Mouse (Mus musculus) intestine, postnatal 0 days (tissue): ENCODE results near the gene Ttc7. TPM values are rescaled to one million over a fixed set of nuclear protein-coding genes. Genes with fewer than 3 reads are reported as not detected.

Experiments used
- ATAC-seq: fragments of 200-750 bp; cut with Nextera tagmentation; 2 replicates; pipeline ENCODE4 v1.8.0; 2017; ENCODE audit warnings: mild to moderate bottlenecking, moderate TSS enrichment, moderate library complexity
- H3K27ac ChIP-seq: fragments of 300-500 bp; sonication (generic); 2 replicates; pipeline ENCODE4 v1.5.1; 2014; ENCODE audit warnings: mild to moderate bottlenecking, low read depth, low read length, moderate library complexity
- H3K27me3 ChIP-seq: fragments of 300-500 bp; sonication (generic); replicated peaks from 2 replicates; pipeline ENCODE4 v1.6.1; 2014; ENCODE audit warnings: low read length, mixed read lengths; ENCODE audit not compliant: control insufficient read depth, insufficient read depth
- H3K36me3 ChIP-seq: fragments of 300-500 bp; sonication (generic); 2 replicates; pipeline ENCODE4 v1.6.1; 2014; ENCODE audit warnings: mild to moderate bottlenecking, moderate library complexity; ENCODE audit not compliant: control insufficient read depth, insufficient read depth
- H3K4me1 ChIP-seq: fragments of 300-500 bp; sonication (generic); replicated peaks from 2 replicates; pipeline ENCODE4 v1.6.1; 2014; ENCODE audit warnings: antibody characterized with exemption, low read length, mixed read lengths; ENCODE audit not compliant: control insufficient read depth, insufficient read depth
- H3K4me2 ChIP-seq: fragments of 300-500 bp; sonication (generic); replicated peaks from 2 replicates; pipeline ENCODE4 v1.6.1; 2014; ENCODE audit warnings: low read depth, mild to moderate bottlenecking, moderate library complexity
- H3K4me3 ChIP-seq: fragments of 300-500 bp; sonication (generic); 2 replicates; pipeline ENCODE4 v1.5.1; 2014; ENCODE audit warnings: low read depth, low read length
- H3K9ac ChIP-seq: fragments of 300-500 bp; sonication (generic); 2 replicates; pipeline ENCODE4 v1.6.1; 2014; ENCODE audit warnings: mild to moderate bottlenecking, low read depth, low read length
- H3K9me3 ChIP-seq: fragments of 300-500 bp; sonication (generic); 2 replicates; pipeline ENCODE4 v1.6.1; 2016; ENCODE audit warnings: mixed run types; ENCODE audit not compliant: control insufficient read depth
- CTCF ChIP-seq: sonication (generic); IDR thresholded peaks from 2 replicates; pipeline ENCODE4 v1.5.1; 2016; ENCODE audit warnings: low read depth, mild to moderate bottlenecking, control low read depth, antibody characterized with exemption, moderate library complexity
- WGBS: fragments of 180-500 bp; shearing (Covaris S2); extraction: QIAGEN DNeasy Blood & Tissue Kit; methylation state at CpG from one replicate; pipeline ENCODE4 v1.1.7; 2014; 5-methylcytosine and 5-hydroxymethylcytosine counted together
- polyA plus RNA-seq: library from polyadenylated mRNA; unstranded; fragments of >200 nt; fragmentation: Nextera tagmentation; extraction: Ambion mirVana; gene quantifications from 2 replicates; pipeline ENCODE4 v1.2.1, GENCODE M21; 2015

Ttc7 gene
- polyA plus RNA-seq, 1 experiment from 2014 or later: 61.7 TPM

GRCm38 (mm10) chr17:87302014-87302794 is 19.5 kb downstream of the Ttc7 start:
- 36% methylated on average over 13 of the region's 13 CpGs for WGBS
- ATAC-seq: no peak

GRCm38 (mm10) chr17:87304151-87304894 is 21.6 kb downstream of the Ttc7 start:
- ATAC-seq: no peak
- no peak overlapping the region for H3K4me2 ChIP-seq
- peak overlapping the region; percentile 46; the same call in 1 of the 2 replicates for H3K27ac ChIP-seq
- H3K36me3 ChIP-seq: peaks cover 7% of the 10 kb centered on the region
- H3K4me1 ChIP-seq: peaks cover 13% of the 10 kb centered on the region
- no peak overlapping the region for H3K4me3 ChIP-seq
- no peaks in the 10 kb centered on the region for H3K27me3 ChIP-seq
- no peak overlapping the region for H3K9ac ChIP-seq
- H3K9me3 ChIP-seq: no peaks in the 10 kb centered on the region
- 72% methylated on average over 11 of the region's 11 CpGs for WGBS
- TF ChIP-seq CTCF: no peak

More at GRCm38 (mm10) chr17:87302014-87302794, 19.5 kb downstream of the Ttc7 start:
- no peak overlapping the region for H3K4me3 ChIP-seq
- H3K27ac ChIP-seq: peak overlapping the region; percentile 62
- no peaks in the 10 kb centered on the region for H3K9me3 ChIP-seq
- H3K4me2 ChIP-seq: no peak overlapping the region
- no peak for TF ChIP-seq CTCF
- H3K4me1 ChIP-seq: peaks cover 21% of the 10 kb centered on the region
- H3K36me3 ChIP-seq: 0 out of 2 replicates have a peak, but pooled peaks cover 4% of the 10 kb centered on the region
- no peaks in the 10 kb centered on the region for H3K27me3 ChIP-seq
- H3K9ac ChIP-seq: 0 out of 2 replicates have a peak overlapping the region, but pooled peaks have one; percentile 19

GRCm38 (mm10) chr17:87305065-87305464 is 22.4 kb downstream of the Ttc7 start:
- WGBS: 89% methylated on average over 8 of the region's 8 CpGs
- H3K36me3 ChIP-seq: peaks cover 13% of the 10 kb centered on the region
- 0 out of 2 replicates have a peak overlapping the region, but pooled peaks have one; percentile 46 for H3K27ac ChIP-seq
- H3K27me3 ChIP-seq: no peaks in the 10 kb centered on the region
- no peak for TF ChIP-seq CTCF
- peaks cover 12% of the 10 kb centered on the region for H3K4me1 ChIP-seq
- no peak overlapping the region for H3K4me3 ChIP-seq
- no peak overlapping the region for H3K9ac ChIP-seq
- no peak overlapping the region for H3K4me2 ChIP-seq
- H3K9me3 ChIP-seq: no peaks in the 10 kb centered on the region
- no peak for ATAC-seq

GRCm38 (mm10) chr17:87306746-87307145 is 24.1 kb downstream of the Ttc7 start:
- H3K27ac ChIP-seq: peak overlapping the region; percentile 66
- peak; percentile 49 for ATAC-seq
- H3K9ac ChIP-seq: no peak overlapping the region
- no peaks in the 10 kb centered on the region for H3K9me3 ChIP-seq
- no peak overlapping the region for H3K4me3 ChIP-seq
- WGBS: 50% methylated on average over 8 of the region's 8 CpGs
- H3K27me3 ChIP-seq: no peaks in the 10 kb centered on the region
- H3K36me3 ChIP-seq: peaks cover 13% of the 10 kb centered on the region
- no peak for TF ChIP-seq CTCF
- H3K4me1 ChIP-seq: peaks cover 12% of the 10 kb centered on the region
- H3K4me2 ChIP-seq: peak overlapping the region; percentile 30

- no peak overlapping the region for H3K4me3 ChIP-seq
- no peak overlapping the region for H3K4me2 ChIP-seq
- ATAC-seq: no peak
- H3K36me3 ChIP-seq: peaks cover 17% of the 10 kb centered on the region
- H3K9me3 ChIP-seq: no peaks in the 10 kb centered on the region
- H3K9ac ChIP-seq: no peak overlapping the region
- H3K4me1 ChIP-seq: peaks cover 13% of the 10 kb centered on the region
- 73% methylated on average over 12 of the region's 12 CpGs for WGBS
- TF ChIP-seq CTCF: no peak
- H3K27ac ChIP-seq: no peak overlapping the region
- H3K27me3 ChIP-seq: no peaks in the 10 kb centered on the region
Measured at GRCm38 (mm10) chr17:87309073-87309788, 26.5 kb downstream of the Ttc7 start.

GRCm38 (mm10) chr17:87310497-87310896 is 27.8 kb downstream of the Ttc7 start:
- peaks cover 13% of the 10 kb centered on the region for H3K4me1 ChIP-seq
- H3K4me2 ChIP-seq: no peak overlapping the region
- no peak for ATAC-seq
- no peak overlapping the region for H3K9ac ChIP-seq
- H3K27me3 ChIP-seq: no peaks in the 10 kb centered on the region
- H3K27ac ChIP-seq: no peak overlapping the region
- TF ChIP-seq CTCF: no peak
- no peaks in the 10 kb centered on the region for H3K9me3 ChIP-seq
- H3K36me3 ChIP-seq: peaks cover 12% of the 10 kb centered on the region
- 93% methylated on average over 7 of the region's 7 CpGs for WGBS
- no peak overlapping the region for H3K4me3 ChIP-seq
